Mouse (Mus musculus) gastrocnemius, postnatal 14 days (tissue): ENCODE results near the gene Gemin6. TPM values are rescaled to one million over a fixed set of nuclear protein-coding genes. Genes with fewer than 3 reads are reported as not detected.
"Not testable (repeated sequence)": the region's sequence is repeated elsewhere in the genome, so short reads cannot be mapped to it uniquely, and the experiment has no call there.

Experiments used
- DNase-seq: peaks from one replicate; pipeline ENCODE4 v3.0.0; 2021; ENCODE audit warnings: mixed read lengths
- intact Hi-C: fragments of 180-260 bp; cut with DNase I; formaldehyde crosslinking; loops from one replicate; pipeline ENCODE4 v1.15.1; 2025; ENCODE audit warnings: low total_unique reads
- total RNA-seq, 2 experiments: library from RNA; stranded (reverse); gene quantifications; 2 replicates each; pipeline ENCODE4 v1.2.3; 2021

Gene Gemin6
- total RNA-seq, 2 experiments from 2014 or later, result 5.3 to 5.5 TPM

DNA sequence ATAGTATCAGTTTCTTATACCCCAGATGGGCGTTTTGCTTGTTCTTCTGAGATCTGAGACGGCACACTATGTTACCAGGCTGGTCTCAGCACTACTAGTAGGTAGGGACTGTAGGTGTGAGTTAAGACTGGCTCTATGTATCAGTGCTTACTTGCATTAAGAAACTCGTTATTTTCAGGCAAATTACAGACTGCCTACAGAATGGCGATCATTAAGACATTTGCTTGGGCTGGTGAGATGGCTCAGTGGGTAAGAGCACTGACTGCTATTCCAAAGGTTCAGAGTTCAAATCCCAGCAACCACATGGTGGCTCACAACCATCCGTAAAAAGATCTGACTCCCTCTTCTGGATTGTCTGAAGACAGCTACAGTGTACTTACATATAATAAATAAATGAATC is 901 bp downstream of the Gemin6 start:
- intact Hi-C loops, DNase-seq: not testable (repeated sequence)

DNA sequence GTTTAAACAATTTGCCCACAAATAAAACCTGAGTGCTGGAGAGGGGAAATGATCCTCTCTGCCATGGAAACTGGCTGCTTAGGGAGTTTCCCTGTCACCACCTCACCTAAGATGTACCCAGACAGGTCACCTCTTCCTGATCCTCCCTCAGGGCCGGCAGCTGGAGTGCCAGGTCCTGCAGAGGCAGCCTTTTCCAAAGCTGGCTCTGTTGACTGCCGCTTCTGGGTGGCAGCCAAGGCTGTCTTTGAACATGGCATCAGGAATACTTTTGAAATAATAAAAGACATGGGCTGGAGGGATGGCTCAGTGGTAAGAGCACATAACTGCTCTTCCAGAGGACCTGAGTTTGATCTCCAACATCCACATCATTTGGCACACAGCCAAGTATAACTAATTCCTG is 5.2 kb downstream of the Gemin6 start:
- no peak for DNase-seq
- intact Hi-C loops, result no loop called here

DNA sequence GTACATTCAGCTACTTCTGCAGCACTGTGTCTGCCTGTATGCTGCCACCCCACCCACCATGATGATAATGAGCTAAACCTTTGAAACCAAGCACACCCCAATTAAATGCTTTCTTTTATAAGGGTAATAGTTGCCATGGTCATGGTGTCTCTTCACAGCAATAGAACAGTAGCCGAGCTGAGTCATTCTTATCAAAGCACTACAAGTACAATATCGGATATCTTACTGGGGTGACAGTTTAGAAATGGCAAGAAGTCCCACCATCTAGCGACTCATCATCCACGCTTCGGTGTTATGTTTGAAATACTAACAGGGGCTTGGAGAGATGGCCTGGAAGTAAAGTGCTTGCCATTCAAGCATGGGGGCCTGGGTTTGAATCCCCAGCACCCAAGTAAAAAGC is 9.6 kb downstream of the Gemin6 start:
- intact Hi-C loops, result no loop called here
- no peak for DNase-seq

DNA sequence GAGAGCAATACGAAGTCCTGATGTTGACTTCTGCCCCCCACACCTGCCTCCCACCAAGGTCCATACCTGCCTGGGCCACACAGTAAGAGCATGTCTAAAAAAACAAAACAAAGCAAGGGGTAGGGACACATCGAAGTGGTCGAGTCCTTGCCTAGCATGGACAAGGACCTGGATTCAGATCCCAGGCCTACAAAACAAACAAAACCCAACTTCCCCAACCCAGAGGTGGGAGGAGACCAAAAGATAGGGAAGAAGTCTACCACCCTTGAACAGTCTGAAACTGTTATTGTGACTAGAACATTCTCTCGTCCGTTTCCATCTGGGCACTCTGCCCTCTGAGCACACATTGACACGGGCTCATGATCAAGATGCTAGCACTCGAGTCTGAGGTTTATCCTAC is 10.1 kb downstream of the Gemin6 start:
- no peak for DNase-seq
- intact Hi-C loops, result no loop called here

DNA sequence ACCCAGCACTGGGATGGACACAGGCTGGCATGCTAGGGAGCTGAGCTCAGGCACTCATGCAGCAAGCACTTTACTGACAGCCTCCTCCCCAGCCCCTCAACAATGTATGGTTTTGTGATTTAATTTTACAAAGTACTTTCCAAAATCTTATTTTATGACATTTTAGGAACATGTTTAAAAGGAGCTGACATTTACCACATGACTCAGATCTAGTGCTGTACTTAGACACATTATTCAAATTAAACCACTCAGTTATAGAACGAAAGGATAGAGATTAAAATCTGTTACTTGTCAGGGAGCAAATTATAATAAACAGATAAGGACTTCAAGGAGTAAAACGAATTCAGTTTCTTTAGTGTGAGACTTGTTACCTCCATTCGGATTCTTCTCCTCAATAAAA is 11.2 kb downstream of the Gemin6 start:
- no peak for DNase-seq
- intact Hi-C loops, result no loop called here

DNA sequence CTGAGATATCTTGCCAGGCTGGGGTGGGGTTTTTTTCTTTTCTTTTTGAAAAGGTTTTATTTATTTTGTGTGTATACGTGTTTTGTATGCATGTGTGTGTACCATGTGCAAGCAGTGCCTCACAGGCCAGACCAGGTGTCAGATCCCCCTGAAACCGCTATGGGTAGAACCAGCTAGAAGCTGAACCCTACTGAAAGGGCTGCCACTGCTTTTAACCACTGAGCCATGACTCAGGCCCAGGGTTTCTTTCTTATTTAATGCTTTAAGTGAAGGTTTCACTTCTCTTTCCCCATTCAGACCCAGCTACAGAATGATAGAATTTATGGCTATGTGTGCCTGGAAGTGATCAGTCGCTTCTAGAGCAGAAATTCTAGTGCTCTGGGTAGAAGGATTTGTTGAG is 12.6 kb downstream of the Gemin6 start:
- intact Hi-C loops, result no loop called here

DNA sequence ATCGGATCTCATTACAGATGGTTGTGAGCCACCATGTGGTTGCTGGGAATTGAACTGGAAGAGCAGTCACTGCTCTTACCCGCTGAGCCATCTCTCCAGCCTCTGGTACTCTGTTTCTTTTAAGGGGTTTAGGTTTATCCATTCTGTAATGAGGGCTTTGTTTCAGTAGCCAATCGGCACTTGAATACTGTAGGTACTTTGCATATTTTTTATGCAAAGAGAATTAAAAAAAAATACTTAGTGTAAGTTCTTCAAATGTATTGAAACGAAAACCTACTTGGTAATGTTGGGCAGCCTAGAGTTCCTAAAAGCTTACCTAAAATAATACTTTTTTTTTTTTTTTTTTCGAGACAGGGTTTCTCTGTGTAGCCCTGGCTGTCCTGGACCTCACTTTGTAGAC is 13.2 kb downstream of the Gemin6 start:
- DNase-seq, result no peak
- intact Hi-C loops, result no loop called here

More for the DNA sequence above, 12.6 kb downstream of the Gemin6 start:
- no peak for DNase-seq

DNA sequence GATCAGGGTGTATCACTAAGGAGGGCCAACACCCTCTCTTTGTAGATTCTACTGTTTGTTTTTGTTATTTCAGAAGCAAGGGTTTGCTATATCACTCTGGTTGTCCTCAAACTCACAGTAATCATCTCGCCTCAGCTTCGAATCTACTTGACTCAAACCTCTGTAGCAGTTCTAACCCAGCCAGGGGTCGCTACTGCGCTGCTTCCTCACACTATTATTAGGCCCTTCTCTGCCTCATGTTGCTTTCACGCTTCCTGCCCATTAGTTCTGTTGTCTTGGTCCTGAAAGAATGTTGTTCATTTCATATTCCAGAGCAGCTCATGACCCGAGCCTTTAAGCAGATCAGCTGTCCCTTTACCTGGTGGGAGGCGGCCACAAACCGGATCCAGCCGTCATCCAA is 17.4 kb downstream of the Gemin6 start:
- intact Hi-C loops, result no loop called here
- no peak for DNase-seq

DNA sequence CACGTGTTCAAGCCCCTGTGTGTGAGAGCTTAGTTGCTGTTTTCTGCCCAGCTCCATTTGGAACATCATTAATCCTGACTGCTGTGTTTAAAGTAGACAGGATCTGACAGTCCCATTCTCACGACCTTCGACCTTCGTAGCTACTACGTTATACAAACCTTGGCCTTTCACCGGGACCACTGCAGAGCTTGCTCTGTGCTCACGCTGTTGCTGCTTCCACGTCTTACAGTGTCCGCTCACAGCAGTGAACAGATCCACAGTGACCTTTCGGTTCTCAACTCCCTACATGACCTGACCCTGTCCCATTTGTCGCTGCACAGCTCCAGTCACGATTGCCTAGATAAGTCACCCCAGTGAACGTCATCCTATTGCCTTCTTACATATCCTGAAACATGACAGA is 18.9 kb downstream of the Gemin6 start:
- intact Hi-C loops, result no loop called here
- no peak for DNase-seq

DNA sequence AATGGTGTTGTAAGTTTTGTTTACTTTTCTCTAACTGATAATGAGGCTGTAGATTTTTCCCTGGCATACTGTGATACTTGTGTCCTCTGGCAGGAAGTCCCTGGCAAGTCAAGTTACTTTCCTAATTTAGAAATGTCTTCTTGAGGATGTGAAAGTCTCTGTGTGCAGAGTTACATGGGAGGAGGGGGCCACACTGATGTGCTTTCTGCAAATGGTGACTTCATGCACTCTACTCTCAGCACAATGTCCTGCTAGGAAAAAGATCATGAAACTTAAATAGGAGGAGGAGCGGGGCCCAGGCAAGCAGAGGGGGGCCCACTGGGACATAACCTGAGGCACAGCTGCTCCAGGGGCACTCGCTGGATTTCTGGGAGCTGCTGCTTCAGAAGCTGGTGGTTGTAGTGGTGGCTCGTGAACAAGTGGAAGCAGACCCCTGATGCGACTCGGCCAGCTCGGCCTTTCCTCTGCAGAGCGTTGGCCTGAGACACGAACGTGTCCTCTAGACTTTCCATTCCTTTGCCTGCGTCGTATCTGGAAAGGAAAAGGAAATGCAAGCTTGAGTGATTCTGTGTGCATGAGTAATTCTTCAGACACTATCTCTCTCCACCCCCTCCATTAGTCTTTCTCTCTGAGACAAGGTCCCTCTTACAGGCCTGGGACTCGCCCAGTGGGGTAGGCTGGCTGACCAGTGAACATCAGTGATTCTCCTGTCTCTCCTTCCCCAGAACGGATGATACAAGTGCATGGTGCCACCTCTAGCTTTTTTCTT is 28.7 kb downstream of the Gemin6 start:
- DNase-seq, result no peak
- intact Hi-C loops, result no loop called here

DNA sequence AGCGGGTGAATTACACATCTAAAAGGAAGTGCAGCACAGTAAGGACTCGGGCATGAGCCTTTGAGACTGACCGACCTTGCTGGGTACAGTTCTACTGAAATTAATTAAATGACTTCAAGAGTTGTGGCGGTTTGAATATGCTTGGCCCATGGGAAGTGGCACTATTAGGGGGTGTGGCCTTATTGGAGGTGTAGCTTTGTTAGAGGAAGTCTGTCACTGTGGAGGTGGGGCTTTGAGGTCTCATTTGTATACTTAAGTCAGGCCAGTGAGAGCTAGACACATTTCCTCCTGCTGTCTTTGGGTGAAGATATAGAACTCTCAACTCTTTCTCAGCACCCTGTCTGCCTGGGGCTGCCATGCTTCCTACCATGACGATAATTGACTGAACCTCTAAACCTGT is 30.2 kb downstream of the Gemin6 start:
- no peak for DNase-seq
- intact Hi-C loops, result no loop called here

DNA sequence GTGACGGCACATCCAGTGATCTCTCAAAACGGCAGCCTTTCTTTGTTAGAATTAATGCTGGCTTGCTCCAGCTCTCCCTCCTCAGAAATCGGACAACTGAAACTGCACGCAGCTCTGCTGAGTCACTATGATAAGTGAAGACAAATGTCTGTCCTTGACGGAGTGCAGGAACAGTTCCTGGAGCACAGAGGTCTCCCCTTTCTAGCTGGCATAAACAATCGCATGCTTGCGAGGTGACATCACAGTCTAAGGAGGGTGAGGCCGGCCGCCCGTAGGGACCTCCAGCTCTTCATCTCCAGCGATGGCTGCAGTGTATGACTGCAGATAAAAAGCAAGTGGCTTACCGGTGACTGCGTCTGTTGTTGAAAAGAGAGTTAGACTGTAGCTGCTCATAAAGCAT is 31.0 kb downstream of the Gemin6 start:
- intact Hi-C loops, result no loop called here
- DNase-seq, result peak; percentile 69

DNA sequence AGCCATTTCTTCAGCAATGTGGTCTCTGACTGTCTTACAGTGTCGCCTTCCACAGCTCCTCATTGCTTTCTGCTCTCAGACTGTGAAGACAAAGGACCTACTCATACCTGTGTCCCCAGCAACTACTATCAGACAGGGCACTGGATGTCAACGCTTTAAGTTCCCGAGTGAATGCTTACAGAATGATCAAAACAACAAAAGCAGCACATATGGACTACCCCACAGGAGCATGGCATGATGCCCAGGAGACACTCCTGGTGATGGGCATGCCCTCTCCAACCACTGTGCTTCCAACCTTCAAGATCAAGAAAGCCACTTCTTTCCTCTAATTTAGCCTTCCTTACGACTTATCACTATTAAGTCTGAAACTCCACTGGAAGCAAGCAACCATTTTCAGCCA is 42.8 kb downstream of the Gemin6 start:
- intact Hi-C loops, result no loop called here

DNA sequence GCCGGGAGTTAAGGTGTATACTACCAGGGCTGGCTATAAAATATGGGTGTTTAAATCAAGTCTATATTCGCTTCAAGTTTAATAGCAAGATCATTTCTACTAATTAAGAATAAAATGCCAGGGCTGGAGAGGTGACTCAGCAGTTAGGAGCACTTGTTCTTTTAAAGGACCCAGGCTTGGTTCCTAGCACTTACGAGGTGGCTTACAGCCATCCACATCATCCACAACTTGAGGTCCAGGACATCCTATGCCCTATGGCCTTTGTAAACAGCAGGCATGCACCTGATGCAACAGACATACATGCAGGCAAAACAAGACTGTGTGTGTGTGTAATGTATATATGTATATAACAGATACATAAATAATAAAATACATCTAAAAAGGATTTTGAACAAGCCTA is 43.9 kb downstream of the Gemin6 start:
- intact Hi-C loops, result no loop called here
- no peak for DNase-seq

More for the DNA sequence above, 42.8 kb downstream of the Gemin6 start:
- DNase-seq, result no peak

DNA sequence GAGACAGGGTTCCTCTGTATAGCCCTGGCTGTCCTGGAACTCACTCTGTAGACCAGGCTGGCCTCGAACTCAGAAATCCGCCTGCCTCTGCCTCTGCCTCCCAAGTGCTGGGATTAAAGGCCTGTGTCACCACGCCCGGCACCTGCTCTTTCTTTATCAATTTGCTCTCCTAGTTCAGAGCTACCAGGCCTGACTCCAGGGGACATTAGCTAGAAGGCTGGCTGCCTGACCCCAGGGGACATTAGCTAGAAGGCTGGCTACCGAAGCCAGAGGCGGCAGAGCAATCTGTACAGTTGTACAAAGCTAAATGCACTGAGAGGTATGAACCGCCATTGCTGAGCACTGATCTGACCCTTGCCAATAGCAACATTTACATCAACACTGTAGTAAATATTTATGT is 46.4 kb downstream of the Gemin6 start:
- DNase-seq, intact Hi-C loops: not testable (repeated sequence)

Other genes starting within 250 kb of the Gemin6 start
- 10 to 100 TPM; 16.7 to 17.8 TPM for gene Hnrnpll, start 162.1 kb upstream of the Gemin6 start, total RNA-seq
- gene Galm, start 97.0 kb upstream of the Gemin6 start, total RNA-seq, result 1 to 10 TPM; 1.7 to 2.4 TPM
- 10 to 100 TPM; 25.3 to 34.0 TPM for gene Srsf7, start 17.1 kb upstream of the Gemin6 start, total RNA-seq
- under 1 TPM in 1 of 2 experiments, not detected in 1; 0.16 TPM for gene Ttc39d, start 17.0 kb upstream of the Gemin6 start, total RNA-seq
- 1 to 10 TPM; 4.9 to 6.1 TPM for gene Morn2, start 65.8 kb downstream of the Gemin6 start, total RNA-seq
- 1 to 10 TPM; 6.4 to 6.7 TPM for gene Dhx57, start 66.0 kb downstream of the Gemin6 start, total RNA-seq
- gene Arhgef33, start 83.0 kb downstream of the Gemin6 start, total RNA-seq, result under 1 TPM in 1 of 2 experiments, not detected in 1; 0.64 TPM
- not detected for gene Gm10190, start 149.1 kb downstream of the Gemin6 start, total RNA-seq